Mouse (Mus musculus) cerebellum, adult 2 months (tissue): Measurements from ENCODE around the gene Frmd4a.

Experiments used
- CTCF ChIP-seq: fragments of 200-500 bp; IDR thresholded peaks from 2 replicates; pipeline ENCODE4 v1.5.1; 2011; ENCODE audit warnings: low read depth, mild to moderate bottlenecking, control low read depth, low read length, moderate library complexity, borderline replicate concordance; ENCODE audit not compliant: insufficient read depth
- POLR2A ChIP-seq: fragments of 200-500 bp; IDR thresholded peaks from 2 replicates; pipeline ENCODE4 v1.6.1; 2011; ENCODE audit warnings: low read length, control low read depth, borderline replicate concordance; ENCODE audit not compliant: insufficient read depth

DNA sequence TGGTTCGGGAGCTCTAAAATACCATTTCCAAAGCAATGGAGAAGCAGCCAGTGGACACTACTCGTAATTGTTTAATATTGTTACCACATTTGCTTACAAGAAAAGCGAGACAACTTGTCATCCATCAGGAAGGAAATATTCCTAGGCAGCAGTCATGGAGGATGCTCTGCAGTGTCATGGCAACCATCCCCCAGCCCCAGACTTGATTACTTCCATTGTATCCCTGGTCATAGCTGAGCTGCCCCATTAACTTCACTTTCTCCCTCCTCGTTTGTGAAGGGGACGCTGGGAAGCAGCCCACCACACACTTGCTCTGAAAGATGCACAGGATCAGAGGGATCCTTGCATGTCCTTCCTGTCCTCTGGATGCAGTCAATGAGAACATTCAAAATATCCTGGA, 173.5 kb downstream of the Frmd4a start:
- TF ChIP-seq CTCF = no peak
- no peak for TF ChIP-seq POLR2A
